Mouse (Mus musculus): ENCODE data around the gene Tmem81.

Tmem81 gene

DNA sequence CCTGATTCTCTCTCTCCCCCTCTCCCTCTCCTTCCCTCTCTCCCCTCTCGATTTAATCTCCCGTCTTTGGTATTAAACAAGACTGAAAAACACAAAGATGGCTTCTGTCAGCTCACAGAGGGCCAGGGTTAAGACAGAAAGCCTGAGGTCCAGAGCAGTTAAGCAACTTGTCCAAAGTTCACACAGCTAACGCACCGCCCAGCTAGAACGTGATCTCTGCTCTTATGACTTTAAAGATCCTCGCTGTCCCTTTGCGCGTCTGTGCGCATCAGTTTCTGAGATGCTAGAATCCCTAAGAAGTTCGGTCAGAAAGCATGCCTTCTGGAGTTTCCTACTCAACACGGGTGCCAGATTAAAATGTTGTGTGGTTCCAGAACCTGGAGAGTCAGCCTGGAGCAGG lies 13.7 kb downstream of the Tmem81 start:
- DNase-seq (ENCODE audit: low spot score in 2 of 2) = no peak

DNA sequence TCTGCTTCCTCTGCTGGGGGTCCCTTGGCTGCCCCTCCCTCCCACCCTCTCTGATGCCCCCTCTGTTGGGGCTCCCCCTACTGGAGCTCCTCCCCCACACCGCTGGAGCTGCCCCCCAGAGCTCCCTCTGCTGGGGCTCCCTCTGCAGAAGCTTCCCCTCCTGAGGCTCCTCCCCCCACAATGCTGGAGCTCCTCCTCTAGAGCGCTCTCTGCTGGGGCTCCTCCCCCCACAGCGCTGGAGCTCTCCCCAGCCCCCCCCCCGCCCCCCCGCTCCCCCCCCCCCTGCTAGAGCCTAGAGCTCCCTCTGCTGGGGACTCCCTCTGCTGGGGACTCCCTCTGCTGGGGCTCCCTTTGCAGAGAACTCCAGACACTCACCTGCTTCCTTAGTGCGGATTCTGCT lies 14.7 kb downstream of the Tmem81 start:
- DNase-seq (ENCODE audit: low spot score in 2 of 2) = peak; percentile 14 to 35

DNA sequence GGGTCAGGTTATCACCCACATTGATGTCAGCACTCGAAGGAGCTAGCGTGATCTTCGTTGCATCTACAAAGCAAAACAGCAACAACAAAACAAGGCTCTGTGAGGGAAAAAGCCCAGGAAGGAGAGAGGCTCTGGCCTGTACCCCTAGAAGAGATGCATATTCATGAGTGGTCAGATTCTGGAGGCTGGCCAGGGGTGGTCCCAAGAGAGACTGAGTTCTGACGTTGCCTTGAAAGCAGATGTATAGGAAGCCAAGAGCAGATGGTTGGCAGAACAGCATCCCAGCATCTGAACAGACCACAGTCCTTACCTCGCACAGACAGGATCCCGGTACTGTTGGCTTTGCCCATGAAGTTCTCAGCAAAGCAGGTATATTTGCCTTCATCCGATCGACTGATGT lies 17.0 kb downstream of the Tmem81 start:
- no peak for DNase-seq (ENCODE audit: low spot score in 2 of 2)

DNA sequence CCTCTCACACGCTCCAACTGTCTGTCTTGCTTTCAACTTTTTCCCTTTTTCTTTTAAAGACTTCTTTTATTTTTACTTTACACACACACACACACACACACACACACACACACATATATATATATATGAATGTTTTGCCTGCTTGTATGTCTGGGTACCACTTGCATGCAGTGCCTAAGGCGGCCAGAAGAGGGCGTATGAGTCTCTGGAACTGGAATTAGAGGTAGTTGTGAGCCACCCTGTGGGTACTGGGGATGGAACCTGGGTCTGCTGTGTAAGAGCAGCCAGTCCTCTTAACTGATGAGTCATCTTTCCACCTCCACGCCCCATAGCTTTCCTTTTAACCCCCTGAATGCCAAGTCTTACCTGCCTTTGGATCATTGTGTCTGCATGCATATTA lies 17.9 kb downstream of the Tmem81 start:
- no peak for DNase-seq (ENCODE audit: low spot score in 2 of 2)

DNA sequence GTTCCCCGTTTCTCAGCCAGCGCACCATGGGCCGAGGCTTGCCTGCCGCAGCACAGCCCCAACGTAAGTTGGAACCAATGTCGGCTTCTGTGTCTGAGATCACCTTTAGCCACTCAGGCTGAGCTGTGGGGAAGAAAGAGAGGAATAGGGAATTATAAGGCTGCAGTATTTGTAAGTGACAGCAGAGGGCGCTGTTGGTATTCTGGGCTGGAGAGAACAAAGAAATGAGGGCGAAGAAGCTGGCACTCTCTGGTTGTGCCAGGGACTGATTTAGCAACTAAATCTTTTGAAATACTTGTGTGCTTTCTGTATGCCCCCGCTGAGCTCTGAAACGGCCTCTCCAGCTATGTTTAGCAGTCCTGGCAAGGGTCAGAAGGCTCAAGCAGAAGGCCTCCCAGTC lies 19.8 kb downstream of the Tmem81 start:
- peak in 1 of 2 experiments; percentile 45 for DNase-seq (ENCODE audit: low spot score in 2 of 2)

DNA sequence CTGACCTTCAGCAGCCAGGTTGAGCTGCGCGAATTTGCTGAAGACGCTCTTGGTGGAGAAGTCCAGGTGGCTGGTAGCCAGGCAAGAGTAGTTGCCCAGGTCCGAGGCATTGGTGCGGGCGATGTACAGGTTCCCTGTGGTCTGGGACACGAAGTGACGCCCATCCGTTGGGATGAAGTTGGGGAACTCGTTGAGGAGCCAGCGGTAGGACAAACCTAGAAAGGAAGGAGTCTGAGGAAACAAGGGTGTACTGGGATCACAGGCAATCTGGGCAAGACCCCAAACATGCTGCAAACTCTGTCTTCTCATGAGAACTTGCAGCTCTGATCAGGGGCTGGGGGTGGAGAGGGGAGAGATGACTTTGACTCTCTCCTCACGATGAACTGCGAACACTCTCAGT lies 22.0 kb downstream of the Tmem81 start:
- no peak for DNase-seq (ENCODE audit: low spot score in 2 of 2)

DNA sequence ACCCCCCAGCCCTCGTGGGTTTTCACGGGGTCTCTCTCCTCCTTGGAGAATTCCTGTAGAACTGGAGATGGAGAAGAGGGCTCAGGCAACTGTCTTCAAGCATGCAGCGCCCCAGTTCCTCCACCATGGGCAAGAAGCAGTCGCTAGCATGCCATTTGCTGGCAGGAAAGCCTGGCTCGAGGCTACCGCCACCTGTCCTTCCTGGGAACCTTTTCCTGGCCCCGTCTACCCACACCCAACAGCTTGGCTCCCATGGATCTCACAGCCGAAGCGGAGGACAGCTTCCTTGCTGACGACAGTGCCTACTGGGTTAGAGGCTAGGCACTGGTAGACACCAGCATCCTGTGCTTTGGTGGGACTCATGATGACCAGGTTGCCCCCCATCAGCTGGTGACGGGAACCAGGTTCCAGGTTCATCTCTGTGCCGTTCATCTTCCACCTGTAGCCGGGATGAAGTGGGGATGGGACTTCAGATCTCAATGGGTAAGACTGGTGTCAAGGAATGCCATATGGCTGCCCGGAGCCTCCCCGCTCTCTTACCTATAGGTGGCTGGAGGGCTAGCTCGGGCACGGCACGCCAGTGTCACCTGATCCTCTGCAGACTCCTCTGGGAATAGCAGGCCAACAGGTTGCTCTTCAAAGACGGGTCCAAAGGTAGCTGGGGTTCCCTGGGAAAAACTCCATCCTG lies 22.8 kb downstream of the Tmem81 start:
- no peak for DNase-seq (ENCODE audit: low spot score in 2 of 2)

DNA sequence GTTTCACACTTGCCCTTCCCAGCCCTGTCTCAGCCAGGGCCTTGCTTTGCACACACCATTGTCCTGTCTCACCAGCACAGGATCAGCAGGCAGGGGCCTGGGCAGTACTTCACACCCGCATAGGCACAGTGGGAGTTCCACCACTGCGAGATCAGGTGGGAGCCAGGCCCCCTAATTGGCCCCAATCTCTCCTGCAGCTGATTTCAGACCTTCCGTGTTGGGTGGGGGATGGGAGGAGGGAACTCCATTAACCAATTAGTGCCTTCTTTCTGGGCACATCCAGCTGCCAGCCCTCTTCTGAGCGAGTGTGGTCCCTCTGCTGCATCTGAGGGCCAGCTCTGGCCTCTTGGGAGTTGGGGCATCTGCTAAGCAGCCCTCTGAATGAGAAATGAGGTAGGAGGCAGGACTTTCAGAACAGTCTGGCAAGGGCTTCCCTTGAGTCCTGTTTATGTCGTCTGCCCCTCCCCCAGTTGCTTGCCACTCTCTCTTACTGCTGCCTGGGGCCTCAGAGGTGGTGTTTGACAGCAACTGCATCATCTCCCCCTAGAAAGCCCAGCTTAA lies 24.7 kb downstream of the Tmem81 start:
- no peak for DNase-seq (ENCODE audit: low spot score in 2 of 2)

DNA sequence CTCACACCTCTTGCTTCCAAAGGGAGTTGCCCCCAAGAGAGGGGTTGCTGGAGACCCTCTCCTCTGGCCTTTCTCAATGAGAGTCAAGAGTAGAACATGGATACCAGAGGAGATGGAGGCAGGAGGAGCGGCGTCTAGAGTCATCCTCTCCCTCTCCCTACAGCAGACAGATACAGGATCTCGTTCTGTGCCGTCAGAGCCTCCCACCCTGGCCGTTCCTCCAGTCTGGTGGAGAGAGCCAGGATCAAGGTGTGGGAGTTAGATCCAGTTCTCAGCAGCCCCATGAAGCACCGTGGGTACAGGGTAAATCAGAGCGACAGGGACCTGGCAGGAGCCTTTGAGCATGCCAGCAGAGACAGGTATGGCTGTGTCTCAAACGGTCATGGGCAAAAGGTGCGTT lies 26.5 kb downstream of the Tmem81 start:
- DNase-seq (ENCODE audit: low spot score in 2 of 2) = no peak

DNA sequence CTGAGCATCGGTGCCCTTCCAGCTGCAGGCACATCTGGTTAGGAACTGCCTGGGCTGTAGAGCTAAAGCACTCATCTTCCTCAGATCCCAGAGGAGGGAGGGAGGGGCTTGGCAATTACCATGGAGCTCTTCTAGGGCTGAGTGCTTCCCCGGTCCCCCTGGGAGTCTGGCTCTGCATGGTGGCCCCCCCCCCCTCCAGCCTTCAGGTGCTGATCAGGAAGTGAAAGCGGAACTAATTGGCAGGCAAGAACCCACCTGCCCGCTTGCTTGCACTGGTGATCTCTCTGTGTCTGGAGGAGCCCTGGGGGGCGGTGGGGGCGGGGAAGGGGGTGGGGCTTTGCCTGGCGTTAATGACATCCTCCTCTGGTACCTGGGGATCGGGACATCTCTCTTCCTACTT lies 27.8 kb downstream of the Tmem81 start:
- DNase-seq (ENCODE audit: low spot score in 2 of 2) = no peak

DNA sequence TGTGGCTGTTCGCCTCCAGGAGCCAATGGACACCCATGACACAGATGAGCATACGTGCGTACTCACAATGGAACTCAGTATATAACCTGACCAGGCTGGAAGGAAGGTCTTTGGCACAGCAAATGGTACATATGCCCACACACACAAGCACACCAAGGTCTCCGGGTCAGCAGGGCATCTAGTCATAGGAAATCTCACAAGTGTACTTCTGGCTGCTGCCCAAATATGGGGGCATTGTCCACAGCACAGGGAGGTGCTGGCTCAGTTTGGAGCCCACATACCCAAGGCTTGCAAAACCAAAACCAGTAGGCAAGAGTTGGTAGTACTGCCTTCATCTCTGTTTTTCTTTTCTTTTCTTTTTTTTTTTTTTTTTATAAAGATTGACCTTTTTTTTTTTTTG lies 29.5 kb downstream of the Tmem81 start:
- no peak for DNase-seq (ENCODE audit: low spot score in 2 of 2)

DNA sequence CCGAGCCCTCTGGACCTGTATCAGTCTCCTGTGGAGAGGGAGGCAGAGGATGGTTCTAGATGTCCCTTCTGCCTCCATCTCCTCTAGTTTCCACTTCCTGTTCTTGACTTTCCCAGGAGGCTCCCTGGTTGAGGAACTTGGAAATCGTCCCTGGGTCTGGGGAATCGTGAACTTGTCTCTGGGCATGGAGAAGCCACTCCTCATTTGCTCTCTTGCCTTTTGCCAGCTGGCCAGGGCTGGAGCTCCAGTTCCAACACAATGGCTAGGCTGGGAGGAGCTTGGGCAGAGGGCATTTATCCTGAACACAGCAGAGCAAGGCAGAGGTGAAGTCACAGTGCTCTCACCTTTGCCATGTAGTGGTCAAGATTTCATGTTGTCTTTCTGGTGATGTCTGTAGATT lies 30.4 kb downstream of the Tmem81 start:
- no peak for DNase-seq (ENCODE audit: low spot score in 2 of 2)

DNA sequence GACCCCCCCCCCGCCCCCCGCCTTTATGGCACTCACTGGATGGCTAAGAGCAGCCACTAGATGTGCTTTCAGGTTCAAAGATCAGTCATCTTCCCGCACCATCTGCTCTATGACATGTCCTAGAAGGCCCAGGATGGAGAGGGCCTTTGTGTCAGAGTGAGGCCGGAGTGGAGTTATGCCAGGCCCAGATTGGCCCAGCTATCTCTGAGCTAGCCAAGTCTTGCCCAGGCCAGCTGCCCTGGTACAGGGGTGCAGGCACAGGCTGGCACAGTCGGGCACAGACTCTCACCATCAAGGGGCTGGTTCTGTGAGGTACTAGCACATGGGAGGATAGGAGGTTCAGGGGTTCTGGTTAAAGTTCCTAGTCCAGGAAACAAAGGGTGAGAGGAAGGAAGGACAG lies 31.7 kb downstream of the Tmem81 start:
- no peak for DNase-seq (ENCODE audit: low spot score in 2 of 2)

DNA sequence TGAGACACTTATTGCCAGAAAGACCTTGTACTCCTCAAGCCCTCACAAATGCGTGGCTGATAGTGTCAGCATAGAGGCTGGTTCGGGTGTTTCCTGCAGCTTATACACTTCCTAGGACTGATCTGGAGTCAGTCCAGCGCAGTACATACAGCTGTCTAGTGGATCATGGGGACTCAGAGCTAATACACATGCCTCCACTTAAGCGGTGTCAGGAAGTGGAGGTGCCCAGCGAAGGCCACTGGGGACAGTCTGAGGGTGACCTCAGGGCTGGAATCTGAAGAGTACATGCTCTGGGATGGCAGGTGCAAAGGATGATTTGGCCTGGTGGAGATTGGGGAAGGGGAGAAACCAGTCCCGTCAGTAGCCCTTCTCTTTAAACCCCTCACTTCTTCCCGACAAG lies 34.7 kb downstream of the Tmem81 start:
- DNase-seq (ENCODE audit: low spot score in 2 of 2) = no peak

DNA sequence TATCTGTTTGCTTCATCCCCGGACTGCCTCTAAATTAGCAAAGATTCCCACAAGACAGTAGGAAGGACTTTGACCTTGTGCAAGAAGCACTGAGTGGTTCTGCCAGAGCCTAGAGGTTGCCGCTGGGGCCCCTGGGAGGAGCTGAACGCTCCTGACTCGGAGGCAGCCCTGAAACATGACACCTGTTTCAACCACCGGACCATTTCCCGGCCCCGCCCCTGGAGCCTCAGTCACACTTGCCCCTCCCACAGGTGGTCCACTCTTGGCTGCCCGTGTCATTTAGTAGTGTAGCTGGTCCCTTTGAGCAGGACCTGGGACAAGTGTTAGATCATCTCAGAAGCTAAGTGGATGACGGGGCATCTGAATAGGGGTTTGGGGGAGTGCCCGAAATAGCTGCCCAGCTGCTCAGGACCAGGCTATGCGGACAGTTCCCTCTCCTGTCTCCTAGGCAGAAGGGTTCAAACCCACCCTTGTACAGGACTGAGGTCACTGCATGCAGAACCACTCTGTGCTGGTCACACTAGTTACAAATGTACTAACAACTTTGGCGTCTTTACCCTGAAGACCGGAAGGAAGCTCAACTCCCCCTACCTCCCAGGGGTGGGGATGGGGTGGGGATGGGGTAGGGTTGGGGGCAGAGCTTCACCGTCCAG lies 35.3 kb downstream of the Tmem81 start:
- no peak for DNase-seq (ENCODE audit: low spot score in 2 of 2)

DNA sequence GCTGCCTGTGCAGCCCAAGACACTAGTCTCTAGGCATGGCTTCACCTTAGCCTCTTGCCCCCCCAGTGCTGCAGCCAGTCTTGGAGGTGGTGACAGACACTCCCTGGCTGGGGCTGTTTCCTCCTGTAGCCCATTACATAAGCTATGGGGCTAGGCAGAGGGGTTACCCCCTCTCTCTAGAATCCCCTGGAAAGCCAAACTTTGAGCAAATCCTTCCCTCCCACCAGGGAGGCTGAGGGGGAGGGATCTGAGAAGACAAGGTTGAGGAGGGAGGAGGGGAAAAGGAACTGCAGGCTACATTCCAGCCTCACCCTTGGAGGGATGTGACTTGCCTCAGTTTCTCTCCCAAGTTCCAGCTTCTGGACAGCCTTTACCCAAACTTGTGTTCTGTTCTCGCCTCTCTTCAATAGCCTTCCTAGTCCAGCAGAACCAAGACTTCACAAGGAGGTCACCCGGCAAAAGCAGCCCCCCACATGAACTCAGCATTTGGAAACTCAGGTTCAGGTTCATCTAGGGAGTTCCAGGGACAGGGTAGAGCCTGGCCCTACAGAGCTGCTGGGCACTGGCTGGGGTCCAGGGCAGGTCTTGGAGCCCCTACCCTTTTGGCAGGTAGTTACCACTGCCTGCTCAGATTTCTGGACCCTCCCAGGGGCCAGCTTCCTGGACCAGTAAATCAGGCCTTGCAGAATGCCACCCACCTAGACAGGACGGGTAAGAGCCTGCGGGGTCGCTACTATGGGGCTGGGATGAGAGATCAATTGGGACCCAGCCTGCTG lies 36.0 kb downstream of the Tmem81 start:
- DNase-seq (ENCODE audit: low spot score in 2 of 2) = no peak

DNA sequence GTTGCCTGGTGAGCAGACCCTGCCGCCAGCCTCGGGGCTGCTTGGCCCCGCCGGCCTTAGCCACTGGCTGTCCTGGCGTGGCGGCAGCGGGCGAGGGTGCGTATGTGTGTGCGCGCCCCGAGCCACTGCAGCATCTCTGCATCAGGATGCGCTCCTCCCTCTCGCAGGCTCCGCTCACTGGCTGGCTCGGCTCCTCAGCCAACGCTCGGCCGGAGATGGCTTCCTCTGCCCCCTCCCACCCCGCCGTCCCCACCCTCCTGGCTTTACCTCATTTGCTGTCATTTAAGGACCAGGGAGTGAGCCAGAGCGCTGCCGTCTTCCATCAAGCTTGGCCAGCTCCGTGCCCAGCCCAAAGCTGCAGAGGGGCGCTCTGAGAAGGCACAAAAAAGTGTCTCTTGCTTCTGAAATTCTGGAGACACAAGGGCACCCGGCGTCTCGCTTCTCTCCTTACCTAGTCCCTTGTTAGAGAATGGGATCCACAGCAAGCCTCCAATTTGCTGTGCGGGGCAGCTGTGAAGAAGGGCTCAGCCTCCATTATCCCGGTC lies 36.8 kb downstream of the Tmem81 start, which contains the start of gene Cntn2:
Gene Cntn2 (minus strand): TSS at position 495 of the 545 bp plus-strand sequence.
- no peak for DNase-seq (ENCODE audit: low spot score in 2 of 2)

DNA sequence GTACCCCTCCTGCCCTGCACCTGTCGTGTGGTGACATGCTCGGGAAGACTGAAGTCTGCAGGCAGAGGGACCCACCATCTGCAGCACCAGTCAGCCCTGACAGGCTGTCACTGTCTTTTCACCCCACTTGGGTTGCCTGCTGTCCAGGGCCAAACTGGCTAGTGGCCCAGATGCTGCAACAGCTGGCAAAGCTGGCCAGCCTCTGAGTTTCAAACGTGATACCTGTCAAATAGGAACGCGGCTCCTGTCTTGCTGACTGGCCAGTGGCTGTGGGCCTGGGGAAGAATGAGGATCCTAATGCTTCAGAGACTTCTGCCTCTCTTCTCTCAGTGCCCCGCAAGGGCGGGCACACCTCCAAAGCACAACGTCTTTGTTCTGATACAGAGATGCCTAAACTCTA lies 37.8 kb downstream of the Tmem81 start:
- DNase-seq (ENCODE audit: low spot score in 2 of 2) = peak in 1 of 2 experiments; percentile 32

DNA sequence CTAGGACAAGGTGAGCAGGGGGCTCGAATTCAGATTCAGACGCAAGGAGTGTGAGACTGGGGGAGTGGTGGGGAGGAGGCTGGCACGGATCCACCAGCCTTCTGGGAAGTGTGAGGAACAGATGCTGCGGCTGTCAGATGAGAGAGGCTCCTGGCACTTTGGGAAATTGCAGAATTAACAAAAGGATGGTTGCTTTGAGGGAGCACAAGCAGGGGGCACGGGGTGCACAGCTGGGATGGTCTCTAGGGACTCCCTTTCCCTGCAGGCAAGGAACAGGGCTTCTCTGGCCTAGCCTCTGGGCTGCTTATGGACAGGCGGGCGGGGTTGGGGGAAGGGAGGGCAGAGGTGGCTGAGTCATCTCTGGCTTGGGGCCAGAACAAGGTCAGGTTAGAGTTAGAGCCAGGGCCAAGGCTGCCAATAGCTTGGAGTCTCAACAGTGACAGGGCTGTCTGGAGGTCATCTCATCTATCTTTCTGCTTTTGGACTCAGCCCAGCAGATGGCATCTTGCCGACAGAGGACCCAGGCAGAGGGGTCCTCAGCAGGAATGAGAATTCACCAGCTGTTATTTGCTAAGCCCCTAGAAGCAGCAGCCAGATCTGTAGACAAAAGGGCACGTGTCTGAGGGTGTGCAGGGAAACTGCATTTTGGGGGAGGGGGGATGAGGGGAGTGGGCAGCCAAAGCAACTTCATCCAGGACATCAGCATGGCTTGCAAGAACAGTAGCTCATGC lies 52.0 kb downstream of the Tmem81 start:
- peak; percentile 37 to 58 for DNase-seq (ENCODE audit: low spot score in 2 of 2)

Measured in heart, adult 9 months (tissue).